Mouse (Mus musculus) C2C12 (cell line): ENCODE results near the gene Rrad. TPM values are rescaled to one million over a fixed set of nuclear protein-coding genes. Genes with fewer than 3 reads are reported as not detected.

Experiments
- H3K27me3 ChIP-seq: one replicate; pipeline ENCODE4 v1.6.1; 2011; ENCODE audit not compliant: control insufficient read depth, insufficient read depth, insufficient read length
- H3K36me3 ChIP-seq: one replicate; pipeline ENCODE4 v1.6.1; 2011; ENCODE audit not compliant: control insufficient read depth, insufficient read depth
- H3K4me3 ChIP-seq: one replicate; pipeline ENCODE4 v1.5.1; 2011; ENCODE audit warnings: mild to moderate bottlenecking, control low read depth; ENCODE audit not compliant: poor library complexity, insufficient read depth, severe bottlenecking
- H3K79me2 ChIP-seq: one replicate; pipeline ENCODE4 v1.6.1; 2011; ENCODE audit not compliant: control insufficient read depth, insufficient read depth
- H3K79me3 ChIP-seq: one replicate; pipeline ENCODE4 v1.6.1; 2011; ENCODE audit warnings: low read depth, control low read depth
- H3ac ChIP-seq: one replicate; pipeline ENCODE3; 2011; ENCODE audit warnings: low read depth; ENCODE audit not compliant: control insufficient read depth, insufficient read length
- CEBPB ChIP-seq: IDR thresholded peaks from one replicate; pipeline ENCODE4 v1.6.1; 2011; ENCODE audit warnings: low read depth, mild to moderate bottlenecking, control low read depth, moderate library complexity
- CTCF ChIP-seq: IDR thresholded peaks from one replicate; pipeline ENCODE4 v1.5.1; 2011; ENCODE audit not compliant: control insufficient read depth, insufficient read depth, insufficient read length
- FOSL1 ChIP-seq: IDR thresholded peaks from one replicate; pipeline ENCODE4 v1.8.0; 2011; ENCODE audit warnings: mild to moderate bottlenecking, low read length; ENCODE audit not compliant: poor library complexity, insufficient read depth, severe bottlenecking
- MAX ChIP-seq: IDR thresholded peaks from one replicate; pipeline ENCODE4 v1.6.1; 2011; ENCODE audit warnings: mild to moderate bottlenecking, control low read depth
- MYOD1 ChIP-seq: IDR thresholded peaks from one replicate; pipeline ENCODE4 v1.6.1; 2011; ENCODE audit warnings: low read depth; ENCODE audit not compliant: control insufficient read depth, insufficient read length
- MYOG ChIP-seq: IDR thresholded peaks from one replicate; pipeline ENCODE4 v1.6.1; 2011; ENCODE audit not compliant: control insufficient read depth, insufficient read length; ENCODE audit errors: extremely low read depth
- USF1 ChIP-seq: IDR thresholded peaks from one replicate; pipeline ENCODE4 v1.6.1; 2011; ENCODE audit warnings: low read depth, mild to moderate bottlenecking, control low read depth, moderate library complexity
- polyA plus RNA-seq: library from polyadenylated mRNA; unstranded; fragments of >200 nt; fragmentation: generic; extraction: Trizol; gene quantifications from one replicate; pipeline ENCODE4 v1.2.1, GENCODE M21; 2012; ENCODE audit warnings: missing spikeins

Rrad gene
- polyA plus RNA-seq, 1 experiment, result 8.5 TPM

GRCm38 (mm10) chr8:104627065-104627740, 3.9 kb downstream of the Rrad start:
- Histone ChIP-seq H3K79me3 (no peaks in the 10 kb centered on the region), H3K27me3 (no peaks in the 10 kb centered on the region), H3K36me3 (no peaks in the 10 kb centered on the region), H3K79me2 (no peaks in the 10 kb centered on the region), H3K4me3 (no peak overlapping the region), H3ac (no peak overlapping the region)
- TF ChIP-seq USF1 (no peak), FOSL1 (no peak), MYOG (no peak)

- TF ChIP-seq FOSL1 (no peak), USF1 (no peak), MYOG (no peak), MYOD1 (no peak), MAX (no peak), CEBPB (no peak), CTCF (no peak)
- H3K36me3 ChIP-seq, result no peaks in the 10 kb centered on the region
- H3K79me3 ChIP-seq, result no peaks in the 10 kb centered on the region
- no peak within 1 kb of the TSS for H3K4me3 ChIP-seq
- H3K79me2 ChIP-seq, result no peaks in the 10 kb centered on the region
- no peak within 1 kb of the TSS for H3ac ChIP-seq
- peaks cover 9% of the 10 kb centered on the region for H3K27me3 ChIP-seq
These were observed 7.0 kb downstream of the Rrad start, which contains the start of gene Cdh16 for GRCm38 (mm10) chr8:104624161-104624560. Cdh16 (minus strand) TSS chr8:104624396.

- H3K4me3 ChIP-seq, result no peak overlapping the region
- no peaks in the 10 kb centered on the region for H3K36me3 ChIP-seq
- H3K79me2 ChIP-seq, result no peaks in the 10 kb centered on the region
- no peak for TF ChIP-seq CEBPB
- no peak for TF ChIP-seq MYOD1
- no peak overlapping the region for H3ac ChIP-seq
- H3K27me3 ChIP-seq, result peaks cover 29% of the 10 kb centered on the region
- no peaks in the 10 kb centered on the region for H3K79me3 ChIP-seq
These were observed 10.4 kb downstream of the Rrad start for GRCm38 (mm10) chr8:104620765-104621164.

DNA sequence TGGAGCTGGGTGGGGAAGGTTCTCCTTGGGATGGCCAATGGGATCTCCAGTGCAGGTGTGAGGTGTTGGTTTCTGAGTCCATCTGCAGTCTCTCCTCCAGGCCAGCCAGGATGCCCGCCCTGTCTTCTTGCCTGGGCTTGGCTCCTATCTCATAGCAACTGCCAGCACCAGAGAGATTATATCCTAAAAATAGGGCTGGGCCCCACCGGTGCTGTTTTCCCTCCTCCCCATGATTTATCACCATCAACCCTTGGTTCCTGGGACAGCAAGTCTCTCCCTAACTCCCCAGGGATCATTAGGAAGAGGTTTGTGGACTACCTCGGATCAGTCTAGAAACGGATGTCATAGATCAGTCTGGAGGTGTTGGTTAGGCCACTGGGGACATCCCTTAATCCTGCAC, 18.0 kb downstream of the Rrad start:
- Histone ChIP-seq H3K27me3 (peaks cover 26% of the 10 kb centered on the region), H3ac (no peak overlapping the region), H3K4me3 (no peak overlapping the region), H3K79me3 (no peaks in the 10 kb centered on the region), H3K79me2 (no peaks in the 10 kb centered on the region), H3K36me3 (no peaks in the 10 kb centered on the region)
- TF ChIP-seq FOSL1 (no peak), MYOG (no peak), USF1 (no peak), CEBPB (no peak), MYOD1 (no peak), CTCF (no peak), MAX (no peak)

- Histone ChIP-seq H3K4me3 (no peak overlapping the region), H3ac (no peak overlapping the region), H3K27me3 (peaks cover 19% of the 10 kb centered on the region), H3K36me3 (no peaks in the 10 kb centered on the region), H3K79me3 (no peaks in the 10 kb centered on the region), H3K79me2 (no peaks in the 10 kb centered on the region)
- no peak for TF ChIP-seq MYOD1
- no peak for TF ChIP-seq MAX
- no peak for TF ChIP-seq USF1
- TF ChIP-seq MYOG, result no peak
- TF ChIP-seq CEBPB, result no peak
- TF ChIP-seq FOSL1, result no peak
- no peak for TF ChIP-seq CTCF
These were observed 19.5 kb downstream of the Rrad start for GRCm38 (mm10) chr8:104611613-104612012.

DNA sequence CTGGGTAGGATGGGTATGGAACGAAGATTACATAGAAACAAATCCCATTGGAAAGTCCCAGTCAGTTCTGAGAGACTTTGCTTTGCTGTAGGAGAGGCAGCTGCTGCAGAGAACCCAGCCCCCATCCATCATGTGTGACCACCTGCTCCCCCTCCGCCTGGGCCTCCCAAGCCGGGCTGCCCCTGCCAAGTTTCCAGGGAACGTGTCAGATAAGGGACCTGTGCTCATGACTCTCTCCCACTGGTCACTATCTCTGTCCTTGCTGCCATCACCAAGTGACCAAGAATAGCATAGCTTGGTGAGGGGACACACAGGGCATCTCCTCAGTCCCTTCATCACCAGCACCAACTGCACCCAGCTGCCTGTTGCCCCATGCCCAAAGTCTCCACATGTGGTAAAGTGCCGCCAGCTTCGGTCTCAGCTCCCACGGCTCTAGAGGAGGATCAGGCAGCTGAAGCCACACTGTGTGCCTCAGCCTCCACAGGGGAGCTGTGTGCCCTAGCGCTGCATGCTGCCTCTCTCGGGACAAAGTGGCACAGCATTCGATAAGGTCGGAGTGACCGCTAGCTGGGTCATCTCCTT, 20.9 kb downstream of the Rrad start:
- no peaks in the 10 kb centered on the region for H3K79me3 ChIP-seq
- peaks cover 15% of the 10 kb centered on the region for H3K27me3 ChIP-seq
- no peaks in the 10 kb centered on the region for H3K79me2 ChIP-seq
- H3K36me3 ChIP-seq, result no peaks in the 10 kb centered on the region
- H3K4me3 ChIP-seq, result no peak overlapping the region
- no peak overlapping the region for H3ac ChIP-seq
- TF ChIP-seq MYOD1 (no peak), FOSL1 (no peak)
